Mouse (Mus musculus) retina, embryonic 14.5 days (tissue): ENCODE results near the gene Vmn1r14.
"Not testable (repeated sequence)": the region's sequence is repeated elsewhere in the genome, so short reads cannot be mapped to it uniquely, and the experiment has no call there.

Experiments
- DNase-seq: peaks from one replicate; pipeline ENCODE4 v3.0.0-alpha.2; 2015; ENCODE audit warnings: low spot score

The Vmn1r14 gene

GRCm38 (mm10) chr6:57231386-57231785, at the start of gene Vmn1r14:
Gene Vmn1r14 (plus strand): TSS chr6:57231686.
- DNase-seq: no peak

- DNase-seq: not testable (repeated sequence)
Measured at GRCm38 (mm10) chr6:57190016-57190415, 41.5 kb upstream of the Vmn1r14 start.

GRCm38 (mm10) chr6:57202990-57203389, 28.5 kb upstream of the Vmn1r14 start, which contains the start of gene Vmn1r13:
Gene Vmn1r13 (plus strand): TSS chr6:57203290.
- not testable (repeated sequence) for DNase-seq

- no peak for DNase-seq
Measured at GRCm38 (mm10) chr6:57257652-57258051, 26.2 kb downstream of the Vmn1r14 start, which contains the start of gene Vmn1r15. Gene Vmn1r15 (plus strand): TSS chr6:57257952.

- DNase-seq: no peak
Measured at GRCm38 (mm10) chr6:57260990-57261389, 29.5 kb downstream of the Vmn1r14 start.

GRCm38 (mm10) chr6:57271881-57272280, 40.4 kb downstream of the Vmn1r14 start:
- DNase-seq: no peak

- no peak for DNase-seq
Measured at GRCm38 (mm10) chr6:57272517-57272916, 41.0 kb downstream of the Vmn1r14 start.

- DNase-seq: no peak
Measured at GRCm38 (mm10) chr6:57278952-57279351, 47.5 kb downstream of the Vmn1r14 start.
